ENCODE assay signal across 9 mouse cellular contexts in the genomic region with DNA sequence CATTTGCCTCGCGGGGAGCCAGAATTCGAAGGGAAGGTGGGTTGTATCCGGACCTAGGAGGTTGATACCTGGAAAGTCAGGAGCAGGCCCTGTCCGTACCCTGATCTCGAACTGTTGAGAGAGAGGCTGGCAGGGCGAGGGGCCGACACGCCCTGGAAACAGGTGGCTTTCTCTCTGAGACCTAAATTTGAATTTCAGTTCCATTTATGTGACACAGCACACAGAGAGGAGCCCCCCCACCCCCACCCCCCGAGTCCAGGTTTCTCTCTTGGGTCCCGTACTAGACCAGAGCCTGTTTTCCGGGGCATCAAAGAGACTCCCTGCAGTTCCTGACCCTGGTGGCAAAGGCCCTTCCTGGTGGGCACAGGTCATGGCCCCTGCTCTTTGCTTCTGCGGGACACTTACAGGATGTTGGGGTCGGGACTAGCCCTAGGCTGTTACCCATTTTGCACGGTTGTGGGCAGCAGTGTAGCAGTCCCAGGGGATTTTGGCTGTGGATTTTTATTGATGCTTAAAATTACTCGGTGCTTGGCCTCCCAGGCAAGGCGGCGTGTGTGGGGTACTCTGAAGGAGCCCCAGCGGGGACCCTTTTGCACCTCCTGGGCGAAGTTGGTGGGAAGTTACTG. TPM values are rescaled to one million over a fixed set of nuclear protein-coding genes. Genes with fewer than 3 reads are reported as not detected.
DNase-seq lines count a peak whose midpoint lies in the region; ATAC-seq and TF ChIP-seq lines count a peak whose summit lies in the region.
"Had no signal": no experiment of that assay in that cellular context is flagged by ENCODE, and none has a peak within 500 bp of the region (broad histone marks: within the 10 kb centered on the region; RNA-seq: fewer than 3 reads in every experiment).

No protein-coding gene starts in this region.

- no peaks in the 10 kb centered on the region for H3K36me3 ChIP-seq in kidney, embryonic 15.5 days

- peak; percentile 7; the same call in 1 of the 2 replicates for ATAC-seq in kidney, embryonic 15.5 days (replicated peaks; ENCODE audit: low FRiP score)
- 0 out of 2 replicates have a peak, but pooled peaks have one; percentile 1 for ATAC-seq in monocyte, adult 5-6 weeks (replicated peaks; ENCODE audit: insufficient number of reproducible peaks, low FRiP score, low TSS enrichment, poor library complexity, severe bottlenecking)

- H3K27me3 ChIP-seq in kidney, embryonic 15.5 days, result peaks cover 27% of the 10 kb centered on the region
- H3K27me3 ChIP-seq: Patski had no signal

- H3K4me2 ChIP-seq in kidney, embryonic 15.5 days, result peak overlapping the region; percentile 100

- peaks cover 16% of the 10 kb centered on the region for H3K4me1 ChIP-seq in kidney, embryonic 15.5 days
- no peaks in the 10 kb centered on the region for H3K4me1 ChIP-seq in cortical plate, adult 2 months (ENCODE audit: control insufficient read depth, insufficient read depth, low read length)

- H3K9ac ChIP-seq in kidney, embryonic 15.5 days, result peak overlapping the region; percentile 62; the same call in 1 of the 2 replicates

- TF ChIP-seq POLR2A in cortical plate, adult 2 months (IDR thresholded peaks at IDR 0.05; ENCODE audit: extremely low read depth, insufficient read depth, low read length), result no peak

- no peaks in the 10 kb centered on the region for H3K9me3 ChIP-seq in kidney, embryonic 15.5 days (replicated peaks)

- H3K4me3 ChIP-seq in kidney, embryonic 15.5 days (replicated peaks), result peak overlapping the region; percentile 69
- peak overlapping the region; percentile 41 for H3K4me3 ChIP-seq in cortical plate, adult 2 months (ENCODE audit: insufficient read depth, low read length)

- H3K27ac ChIP-seq in kidney, embryonic 15.5 days, result no peak overlapping the region
- no peak overlapping the region for H3K27ac ChIP-seq in cortical plate, adult 2 months (ENCODE audit: insufficient read depth, low read length)

- 13% methylated on average over 20 of the region's 20 CpGs for WGBS in kidney, embryonic 15.5 days

- DNase-seq in kidney, adult 11 months, result no peak
- DNase-seq in induced T-regulatory cell, adult 2 months (ENCODE audit: low read depth), result peak; percentile 7
- no peak for DNase-seq in adrenal gland, postnatal 25 days
- no peak for DNase-seq in gastrocnemius, adult 18-20 months (ENCODE audit: low spot score)
- DNase-seq in adrenal gland, postnatal 4 days (ENCODE audit: low spot score in 2 of 2), result no peak

- TF ChIP-seq CTCF in cortical plate, adult 2 months (IDR thresholded peaks at IDR 0.05; ENCODE audit: extremely low read depth, insufficient read depth, low read length), result no peak

RNA-seq across cellular contexts. Expression of gene Plcg2, which starts 0.9 kb away (rescaled TPM):
- 5.1 and 6.0 TPM in 2 replicates for polyA plus RNA-seq in kidney, embryonic 15.5 days (2015; fragmentation: Nextera tagmentation; extraction: Ambion mirVana)
- 2.7 and 2.9 TPM in 2 replicates for polyA plus RNA-seq in cortical plate, adult 2 months (2012; rRNA removed)
- 189 to 215 TPM (median 210 TPM) in 3 replicates for total RNA-seq in monocyte, adult 5-6 weeks (2017)
- total RNA-seq in adrenal gland, postnatal 25 days (2021), result 4.8 and 6.5 TPM in 2 replicates
- under 1 TPM; 0.53 to 0.93 TPM for total RNA-seq in gastrocnemius, adult 18-20 months (2021)
- total RNA-seq in adrenal gland, postnatal 4 days (2021), result 1 to 10 TPM; 5.5 to 6.2 TPM

Comparison
In these comparisons a context has a peak if more than half of its experiments do, and no peak if none do; other contexts are left out.
1. RNA of gene Plcg2, which starts 0.9 kb away (total RNA-seq): 189 to 215 TPM in monocyte, adult 5-6 weeks; 4.8 to 6.5 TPM in adrenal gland, postnatal 25 days, 5.5 to 6.2 TPM in adrenal gland, postnatal 4 days and 0.53 to 0.93 TPM in gastrocnemius, adult 18-20 months; every median in the first group is over 10 times any median in the second.